Mouse (Mus musculus) MEL (cell line): ENCODE results near the gene Nop53. TPM values are rescaled to one million over a fixed set of nuclear protein-coding genes. Genes with fewer than 3 reads are reported as not detected.

Source experiments
- DNase-seq: peaks from one replicate; pipeline ENCODE4 v3.0.0; 2011; ENCODE audit warnings: low read depth, low spot score
- H3K27ac ChIP-seq: 2 replicates; pipeline ENCODE4 v1.5.1; 2012; ENCODE audit warnings: low read depth, mild to moderate bottlenecking, control low read depth, low read length, moderate library complexity; ENCODE audit not compliant: control insufficient read depth
- H3K27me3 ChIP-seq, 2 experiments: fragments of 150-350 bp in 1 of 2; sonication (generic) in 1 of 2; 2 replicates each; pipeline ENCODE4 v1.6.1; 2012; ENCODE audit warnings: low read length in 2 of 2, mild to moderate bottlenecking in 2 of 2, improper control_type of control experiment in 1 of 2, moderate library complexity in 1 of 2; ENCODE audit not compliant: insufficient read depth in 2 of 2, control insufficient read depth in 1 of 2
- H3K36me3 ChIP-seq, 2 experiments: 2 replicates each; pipeline ENCODE4 v1.6.1; 2012 to 2014; ENCODE audit warnings: low read length in 2 of 2, improper control_type of control experiment in 1 of 2, inconsistent platforms in 1 of 2, mild to moderate bottlenecking in 1 of 2; ENCODE audit not compliant: insufficient read depth in 2 of 2, control insufficient read depth in 1 of 2
- H3K4me1 ChIP-seq, 2 experiments: fragments of 150-350 bp in 1 of 2; sonication (generic) in 1 of 2; 2 replicates each; pipeline ENCODE4 v1.6.1; 2012; ENCODE audit warnings: low read length in 2 of 2, improper control_type of control experiment in 1 of 2, mild to moderate bottlenecking in 1 of 2; ENCODE audit not compliant: insufficient read depth in 2 of 2, control insufficient read depth in 1 of 2
- H3K4me3 ChIP-seq, 2 experiments: fragments of 150-350 bp in 1 of 2; sonication (generic) in 1 of 2; 2 replicates each; pipeline ENCODE4 v1.5.1; 2012; ENCODE audit warnings: low read depth in 2 of 2, low read length in 2 of 2, mild to moderate bottlenecking in 2 of 2, moderate library complexity in 2 of 2, control low read depth in 1 of 2, improper control_type of control experiment in 1 of 2; ENCODE audit not compliant: control insufficient read depth in 1 of 2, insufficient read depth in 1 of 2
- H3K79me2 ChIP-seq: 2 replicates; pipeline ENCODE4 v1.6.1; 2012; ENCODE audit warnings: mild to moderate bottlenecking, low read length, moderate library complexity; ENCODE audit not compliant: control insufficient read depth, poor library complexity, insufficient read depth
- H3K9ac ChIP-seq: 2 replicates; pipeline ENCODE4 v1.6.1; 2012; ENCODE audit warnings: low read depth, mild to moderate bottlenecking, control low read depth, low read length, moderate library complexity; ENCODE audit not compliant: control insufficient read depth, poor library complexity, severe bottlenecking
- H3K9me3 ChIP-seq: fragments of 150-350 bp; sonication (generic); replicated peaks from 2 replicates; pipeline ENCODE4 v1.6.1; 2012; ENCODE audit warnings: mild to moderate bottlenecking, low read length, improper control_type of control experiment, moderate library complexity; ENCODE audit not compliant: insufficient read depth
- BHLHE40 ChIP-seq: IDR thresholded peaks from 2 replicates; pipeline ENCODE4 v1.6.1; 2012; ENCODE audit warnings: low read depth, mild to moderate bottlenecking, inconsistent platforms, low read length, improper control_type of control experiment, borderline replicate concordance
- CHD2 ChIP-seq: IDR thresholded peaks from 2 replicates; pipeline ENCODE4 v1.6.1; 2011; ENCODE audit warnings: low read length, improper control_type of control experiment
- CTCF ChIP-seq, 3 experiments: IDR thresholded peaks in 2 of 3; conservative IDR thresholded peaks in 1 of 3; 2 replicates each; pipeline ENCODE4 v1.5.1; 2011 to 2012; ENCODE audit warnings: low read length in 3 of 3, low read depth in 2 of 3, mild to moderate bottlenecking in 2 of 3, improper control_type of control experiment in 1 of 3, inconsistent platforms in 1 of 3, mixed read lengths in 1 of 3, moderate library complexity in 1 of 3; ENCODE audit not compliant: control insufficient read depth in 1 of 3, insufficient read depth in 1 of 3, poor library complexity in 1 of 3, severe bottlenecking in 1 of 3
- E2F4 ChIP-seq: IDR thresholded peaks from 2 replicates; pipeline ENCODE4 v1.6.1; 2011; ENCODE audit warnings: low read depth, low read length, improper control_type of control experiment, borderline replicate concordance
- ELF1 ChIP-seq: IDR thresholded peaks from 2 replicates; pipeline ENCODE4 v1.6.1; 2014; ENCODE audit warnings: low read depth, mild to moderate bottlenecking, inconsistent platforms, low read length, improper control_type of control experiment, moderate library complexity
- EP300 ChIP-seq, 2 experiments: IDR thresholded peaks; 2 replicates each; pipeline ENCODE4 v1.6.1; 2011; ENCODE audit warnings: improper control_type of control experiment in 2 of 2, low read length in 2 of 2, low read depth in 1 of 2, mild to moderate bottlenecking in 1 of 2
- GABPA ChIP-seq: IDR thresholded peaks from 2 replicates; pipeline ENCODE4 v1.6.1; 2012; ENCODE audit warnings: low read depth, mild to moderate bottlenecking, inconsistent platforms, low read length, improper control_type of control experiment, moderate library complexity
- GATA1 ChIP-seq: IDR thresholded peaks from 2 replicates; pipeline ENCODE4 v1.6.1; 2011; ENCODE audit warnings: low read depth, low read length, improper control_type of control experiment
- JUND ChIP-seq: IDR thresholded peaks from 2 replicates; pipeline ENCODE4 v1.6.1; 2011; ENCODE audit warnings: low read depth, mild to moderate bottlenecking, improper control_type of control experiment, low read length
- KAT2A ChIP-seq: conservative IDR thresholded peaks from 2 replicates; pipeline ENCODE4 v1.6.1; 2012; ENCODE audit warnings: low read depth, low read length, improper control_type of control experiment, inconsistent platforms
- MAX ChIP-seq: IDR thresholded peaks from 2 replicates; pipeline ENCODE4 v1.6.1; 2011; ENCODE audit warnings: low read length, improper control_type of control experiment
- MAZ ChIP-seq: IDR thresholded peaks from 2 replicates; pipeline ENCODE4 v1.6.1; 2012; ENCODE audit warnings: low read depth, mild to moderate bottlenecking, inconsistent platforms, low read length, improper control_type of control experiment
- MXI1 ChIP-seq: IDR thresholded peaks from 2 replicates; pipeline ENCODE4 v1.6.1; 2011; ENCODE audit warnings: mild to moderate bottlenecking, low read depth, low read length, improper control_type of control experiment
- MYB ChIP-seq: IDR thresholded peaks from 2 replicates; pipeline ENCODE4 v1.6.1; 2011; ENCODE audit warnings: mild to moderate bottlenecking, low read depth, low read length, improper control_type of control experiment
- MYC ChIP-seq: IDR thresholded peaks from 2 replicates; pipeline ENCODE4 v1.6.1; 2011; ENCODE audit warnings: low read depth, mild to moderate bottlenecking, low read length, improper control_type of control experiment, moderate library complexity
- NELFE ChIP-seq: IDR thresholded peaks from 2 replicates; pipeline ENCODE4 v1.6.1; 2011; ENCODE audit warnings: low read depth, low read length, improper control_type of control experiment
- NRF1 ChIP-seq: IDR thresholded peaks from 2 replicates; pipeline ENCODE4 v1.6.1; 2014; ENCODE audit warnings: low read depth, mild to moderate bottlenecking, inconsistent platforms, low read length, improper control_type of control experiment, moderate library complexity; ENCODE audit not compliant: poor library complexity, insufficient read depth, severe bottlenecking
- POLR2A ChIP-seq, 2 experiments: IDR thresholded peaks; 2 replicates each; pipeline ENCODE4 v1.6.1; 2011 to 2012; ENCODE audit warnings: low read length in 2 of 2, mild to moderate bottlenecking in 2 of 2, control low read depth in 1 of 2, improper control_type of control experiment in 1 of 2, low read depth in 1 of 2, moderate library complexity in 1 of 2; ENCODE audit not compliant: control insufficient read depth in 1 of 2, insufficient read depth in 1 of 2, poor library complexity in 1 of 2
- POLR2AphosphoS5 ChIP-seq: IDR thresholded peaks from 2 replicates; pipeline ENCODE4 v1.6.1; 2012; ENCODE audit warnings: low read depth, borderline replicate concordance, mild to moderate bottlenecking, inconsistent platforms, low read length, moderate library complexity, mixed read lengths
- RAD21 ChIP-seq: IDR thresholded peaks from 2 replicates; pipeline ENCODE4 v1.6.1; 2011; ENCODE audit warnings: mild to moderate bottlenecking, low read depth, low read length, improper control_type of control experiment
- RCOR1 ChIP-seq: IDR thresholded peaks from 2 replicates; pipeline ENCODE4 v1.6.1; 2012; ENCODE audit warnings: low read depth, mild to moderate bottlenecking, inconsistent platforms, low read length, improper control_type of control experiment
- SMC3 ChIP-seq: IDR thresholded peaks from 2 replicates; pipeline ENCODE4 v1.6.1; 2011; ENCODE audit warnings: low read depth, low read length, improper control_type of control experiment
- TAL1 ChIP-seq: IDR thresholded peaks from 2 replicates; pipeline ENCODE4 v1.6.1; 2012; ENCODE audit warnings: mild to moderate bottlenecking, inconsistent platforms, low read length, moderate library complexity, mixed read lengths
- USF1 ChIP-seq: IDR thresholded peaks from 2 replicates; pipeline ENCODE4 v1.6.1; 2014; ENCODE audit warnings: low read depth, mild to moderate bottlenecking, inconsistent platforms, low read length, improper control_type of control experiment, moderate library complexity
- USF2 ChIP-seq, 2 experiments: IDR thresholded peaks; 2 replicates each; pipeline ENCODE4 v1.6.1; 2011 to 2012; ENCODE audit warnings: improper control_type of control experiment in 2 of 2, low read length in 2 of 2, borderline replicate concordance in 1 of 2, inconsistent platforms in 1 of 2, low read depth in 1 of 2, mild to moderate bottlenecking in 1 of 2; ENCODE audit not compliant: insufficient read depth in 1 of 2
- ZC3H11A ChIP-seq: IDR thresholded peaks from 2 replicates; pipeline ENCODE4 v1.6.1; 2012; ENCODE audit warnings: low read depth, mild to moderate bottlenecking, inconsistent platforms, low read length, improper control_type of control experiment
- ZNF384 ChIP-seq: IDR thresholded peaks from 2 replicates; pipeline ENCODE4 v1.6.1; 2012; ENCODE audit warnings: low read depth, mild to moderate bottlenecking, inconsistent platforms, low read length, improper control_type of control experiment
- polyA plus RNA-seq, 2 experiments: library from polyadenylated mRNA; stranded (reverse) in 1 of 2; unstranded in 1 of 2; fragments of >175 nt in 1 of 2; fragments of >200 nt in 1 of 2; gene quantifications; 2 replicates each; pipeline versions ENCODE4 v1.2.1 to v1.2.4; 2012; ENCODE audit warnings: low replicate concordance in 2 of 2, low read depth in 1 of 2; ENCODE audit not compliant: insufficient read length in 2 of 2, insufficient read depth in 1 of 2, missing spikeins in 1 of 2
- total RNA-seq: library from RNA; depleted of rRNA; stranded (reverse); fragments of 300-350 nt; gene quantifications from 2 replicates; pipeline ENCODE4 v1.2.3, GENCODE M21; 2012

Nop53 gene
- total and polyA plus RNA-seq, 3 experiments, result 359 to 482 TPM; not detected in 1

GRCm38 (mm10) chr7:15962311-15963288 is 16.7 kb upstream of the Nop53 start:
- TF ChIP-seq MXI1, result no peak
- TF ChIP-seq RCOR1, result no peak
- TF ChIP-seq ELF1, result no peak
- TF ChIP-seq MYB, result no peak
- no peak for TF ChIP-seq MAX
- no peak for TF ChIP-seq GABPA
- TF ChIP-seq POLR2AphosphoS5, result no peak
- TF ChIP-seq POLR2A (IDR thresholded peaks at IDR 0.05; ENCODE audit: control insufficient read depth in 1 of 2, insufficient read depth in 1 of 2, low read depth in 1 of 2, low read length in 2 of 2, poor library complexity in 1 of 2), result no peak
- TF ChIP-seq NELFE, result no peak
- TF ChIP-seq KAT2A, result no peak
- no peak for TF ChIP-seq EP300 (IDR thresholded peaks at IDR 0.05; ENCODE audit: low read depth in 1 of 2, low read length in 2 of 2)
- no peak for TF ChIP-seq NRF1
- no peak for TF ChIP-seq JUND
- no peak for TF ChIP-seq MAZ
- no peak for TF ChIP-seq USF1
- Histone ChIP-seq H3K27me3 (no peaks in the 10 kb centered on the region), H3K4me1 (peaks cover 6 to 17% of the 10 kb centered on the region in 2 experiments), H3K36me3 (peaks cover 0 to 10% of the 10 kb centered on the region in 2 experiments; a peak in 2 of 4 replicates), H3K79me2 (no peaks in the 10 kb centered on the region), H3K4me3 (no peak overlapping the region), H3K9ac (no peak overlapping the region), H3K9me3 (no peaks in the 10 kb centered on the region), H3K27ac (no peak overlapping the region)
- no peak for DNase-seq

GRCm38 (mm10) chr7:15961798-15962197 is 15.9 kb upstream of the Nop53 start:
- H3K4me3 ChIP-seq, result no peak overlapping the region
- H3K9ac ChIP-seq, result no peak overlapping the region
- H3K27ac ChIP-seq, result no peak overlapping the region
- H3K79me2 ChIP-seq, result no peaks in the 10 kb centered on the region
- H3K9me3 ChIP-seq, result no peaks in the 10 kb centered on the region
- no peaks in the 10 kb centered on the region for H3K27me3 ChIP-seq
- peaks cover 6 to 15% of the 10 kb centered on the region in 2 experiments for H3K4me1 ChIP-seq
- H3K36me3 ChIP-seq, result peaks cover 0 to 9% of the 10 kb centered on the region in 2 experiments; a peak in 2 of 4 replicates
- no peak for TF ChIP-seq CHD2
- TF ChIP-seq CTCF (IDR thresholded peaks at IDR 0.05 in 2 of 3, conservative IDR thresholded peaks at IDR 0.05 in 1 of 3; ENCODE audit: control insufficient read depth in 1 of 3, insufficient read depth in 1 of 3, low read depth in 2 of 3, low read length in 3 of 3, poor library complexity in 1 of 3, severe bottlenecking in 1 of 3), result no peak
- no peak for TF ChIP-seq E2F4
- TF ChIP-seq TAL1, result no peak
- no peak for TF ChIP-seq EP300 (IDR thresholded peaks at IDR 0.05; ENCODE audit: low read depth in 1 of 2, low read length in 2 of 2)
- TF ChIP-seq SMC3, result no peak
- no peak for TF ChIP-seq USF1
- no peak for TF ChIP-seq ZNF384
- TF ChIP-seq BHLHE40, result no peak
- no peak for TF ChIP-seq RAD21
- no peak for TF ChIP-seq MYC
- TF ChIP-seq USF2 (IDR thresholded peaks at IDR 0.05; ENCODE audit: borderline replicate concordance in 1 of 2, insufficient read depth in 1 of 2, low read depth in 1 of 2, low read length in 2 of 2), result no peak
- no peak for TF ChIP-seq GATA1
- no peak for TF ChIP-seq ZC3H11A
- no peak for TF ChIP-seq GABPA
- no peak for DNase-seq
